Mouse (Mus musculus) lung, adult 2 months (tissue): ENCODE measurements around the gene Tnr. TPM values are rescaled to one million over a fixed set of nuclear protein-coding genes. Genes with fewer than 3 reads are reported as not detected.

Experiments used
- DNase-seq: peaks from one replicate; pipeline ENCODE4 v3.0.0; 2022
- H3K4me1 ChIP-seq: fragments of 200-500 bp; 2 replicates; pipeline ENCODE4 v1.6.1; 2011; ENCODE audit warnings: low read length; ENCODE audit not compliant: control insufficient read depth, insufficient read depth
- H3K4me3 ChIP-seq: fragments of 200-500 bp; replicated peaks from 2 replicates; pipeline ENCODE3; 2011; ENCODE audit warnings: low read depth, mild to moderate bottlenecking, control low read depth, low read length; ENCODE audit errors: extremely low read depth
- CTCF ChIP-seq: fragments of 200-500 bp; IDR thresholded peaks from 2 replicates; pipeline ENCODE4 v1.5.1; 2011; ENCODE audit warnings: mild to moderate bottlenecking, low read length, control low read depth; ENCODE audit not compliant: insufficient read depth
- POLR2A ChIP-seq: fragments of 200-500 bp; IDR thresholded peaks from 2 replicates; pipeline ENCODE4 v1.6.1; 2011; ENCODE audit warnings: low read depth, mild to moderate bottlenecking, control low read depth, low read length, borderline replicate concordance; ENCODE audit errors: extremely low read depth
- whole genome bisulfite sequencing: fragments of 180-500 bp; shearing (Covaris S2); methylation state at CpG from one replicate; pipeline ENCODE4 v1.1.7; 2018; 5-methylcytosine and 5-hydroxymethylcytosine counted together
- polyA plus RNA-seq: library from polyadenylated mRNA; depleted of rRNA; stranded (reverse); fragments of >200 nt; gene quantifications from 2 replicates; pipeline ENCODE4 v1.2.3, GENCODE M21; 2012

Gene Tnr
- polyA plus RNA-seq, 1 experiment = 0.12 TPM

- TF ChIP-seq POLR2A = no peak
- no peak for TF ChIP-seq CTCF
- no peak for DNase-seq
- WGBS = 46% methylated on average over 17 of the region's 17 CpGs
- Histone ChIP-seq H3K4me3 (no peak overlapping the region), H3K4me1 (no peaks in the 10 kb centered on the region)
These were observed 28.2 kb downstream of the Tnr start for GRCm38 (mm10) chr1:159551591-159552442.

- no peak overlapping the region for H3K4me3 ChIP-seq
- H3K4me1 ChIP-seq = no peaks in the 10 kb centered on the region
- no peak for DNase-seq
- 65% methylated on average over 3 of the region's 3 CpGs for WGBS
- TF ChIP-seq POLR2A = no peak
These were observed 38.0 kb downstream of the Tnr start for GRCm38 (mm10) chr1:159561616-159562015.

- no peak for TF ChIP-seq CTCF
- TF ChIP-seq POLR2A = no peak
- WGBS = 88% methylated on average over 1 of the region's 1 CpGs
- H3K4me3 ChIP-seq = no peak overlapping the region
- DNase-seq = no peak
- H3K4me1 ChIP-seq = peaks cover under 1% of the 10 kb centered on the region; the same call in 1 of the 2 replicates
These were observed 41.6 kb downstream of the Tnr start for GRCm38 (mm10) chr1:159565129-159565528.

DNA sequence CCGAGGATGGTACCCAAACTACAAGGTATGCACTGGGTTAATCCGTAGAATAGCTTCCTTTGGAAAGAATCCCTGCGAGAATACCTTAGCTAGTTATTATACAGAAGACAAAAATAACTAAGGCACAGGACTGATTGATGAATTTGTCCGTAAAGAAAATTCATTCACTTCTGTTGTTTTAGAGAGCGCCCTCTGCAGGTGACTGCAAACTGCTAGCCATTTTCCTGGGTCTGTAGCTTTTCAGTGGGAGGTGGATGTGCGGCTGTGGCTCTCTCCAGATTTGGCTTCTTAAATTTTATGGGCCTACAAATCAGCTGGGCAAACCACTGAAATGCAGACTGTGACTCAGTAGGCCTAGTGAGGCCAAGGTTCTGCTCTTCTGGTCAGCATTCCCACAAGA lies 42.5 kb downstream of the Tnr start:
- 88% methylated on average over 6 of the region's 6 CpGs for WGBS

GRCm38 (mm10) chr1:159567171-159567570 lies 43.6 kb downstream of the Tnr start:
- Histone ChIP-seq H3K4me1 (peaks cover 2% of the 10 kb centered on the region; the same call in 1 of the 2 replicates), H3K4me3 (no peak overlapping the region)
- TF ChIP-seq POLR2A (no peak), CTCF (no peak)
- DNase-seq = no peak
- 80% methylated on average over 7 of the region's 7 CpGs for WGBS

More for the DNA sequence above, 42.5 kb downstream of the Tnr start:
- DNase-seq = no peak
- no peak overlapping the region for H3K4me3 ChIP-seq
- TF ChIP-seq CTCF (no peak), POLR2A (no peak)
- H3K4me1 ChIP-seq = peaks cover 2% of the 10 kb centered on the region; the same call in 1 of the 2 replicates

GRCm38 (mm10) chr1:159570270-159570669 lies 46.7 kb downstream of the Tnr start:
- Histone ChIP-seq H3K4me3 (no peak overlapping the region), H3K4me1 (peaks cover 2% of the 10 kb centered on the region; the same call in 1 of the 2 replicates)
- WGBS = 14% methylated on average over 8 of the region's 8 CpGs
- no peak for TF ChIP-seq POLR2A
- no peak for TF ChIP-seq CTCF
- DNase-seq = no peak

- no peak for DNase-seq
- WGBS = 51% methylated on average over 2 of the region's 2 CpGs
- peaks cover 2% of the 10 kb centered on the region; the same call in 1 of the 2 replicates for H3K4me1 ChIP-seq
These were observed 47.3 kb downstream of the Tnr start for GRCm38 (mm10) chr1:159570831-159571230.

DNA sequence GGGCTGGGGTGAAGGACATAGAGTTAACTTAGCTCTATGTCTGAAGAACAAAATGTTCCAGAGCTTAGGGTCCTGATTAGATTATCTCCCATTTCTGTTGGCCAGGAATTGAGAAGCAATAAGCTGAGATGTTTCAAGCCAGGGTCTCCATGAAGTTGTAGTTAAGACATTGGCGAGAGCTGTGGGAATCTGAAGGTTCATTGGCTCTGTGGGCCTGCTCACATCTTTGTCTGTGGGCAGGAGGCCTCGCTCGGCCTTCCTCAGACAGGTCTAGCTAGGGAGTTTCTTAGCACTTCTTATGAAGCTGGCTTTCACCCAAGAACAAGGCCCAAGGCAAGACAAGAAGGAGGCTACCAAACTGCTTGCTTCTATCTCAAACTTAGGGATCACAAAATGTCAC lies 48.4 kb downstream of the Tnr start:
- 88% methylated on average over 3 of the region's 3 CpGs for WGBS
- DNase-seq = no peak
- no peak overlapping the region for H3K4me3 ChIP-seq
- H3K4me1 ChIP-seq = peaks cover 2% of the 10 kb centered on the region; the same call in 1 of the 2 replicates
- no peak for TF ChIP-seq CTCF
- TF ChIP-seq POLR2A = no peak

More at GRCm38 (mm10) chr1:159570831-159571230, 47.3 kb downstream of the Tnr start:
- no peak overlapping the region for H3K4me3 ChIP-seq
- TF ChIP-seq CTCF (no peak), POLR2A (no peak)

DNA sequence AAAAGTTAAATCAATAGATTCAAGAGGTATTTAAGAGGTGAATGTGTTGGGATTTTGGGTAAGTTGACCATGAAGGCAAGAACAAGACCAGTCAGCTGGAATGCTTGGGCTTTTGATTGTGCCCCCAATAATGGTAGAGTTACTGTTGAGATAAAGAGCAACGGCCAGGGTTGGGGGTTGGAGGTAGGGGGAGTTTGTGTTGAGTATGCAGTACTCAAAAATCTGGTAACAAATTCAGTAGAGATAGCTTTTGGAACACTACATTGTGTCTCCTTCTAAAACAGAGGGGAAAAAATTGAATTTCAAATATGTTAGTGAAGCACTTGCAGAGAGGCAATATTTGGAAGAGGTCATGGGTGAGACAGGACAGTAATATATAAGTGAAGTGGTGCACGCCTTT lies 49.5 kb downstream of the Tnr start:
- Histone ChIP-seq H3K4me1 (peaks cover 2% of the 10 kb centered on the region; the same call in 1 of the 2 replicates), H3K4me3 (no peak overlapping the region)
- no peak for DNase-seq
- TF ChIP-seq POLR2A (no peak), CTCF (no peak)
- WGBS = 76% methylated on average over 2 of the region's 2 CpGs

- H3K4me1 ChIP-seq = peaks cover 2% of the 10 kb centered on the region; the same call in 1 of the 2 replicates
- no peak for DNase-seq
- no peak overlapping the region for H3K4me3 ChIP-seq
- WGBS = 82% methylated on average over 5 of the region's 5 CpGs
- TF ChIP-seq CTCF = no peak
- TF ChIP-seq POLR2A = no peak
These were observed 51.1 kb downstream of the Tnr start for GRCm38 (mm10) chr1:159574661-159575060.
